ENCODE assay signal across 7 mouse cellular contexts in the genomic region with DNA sequence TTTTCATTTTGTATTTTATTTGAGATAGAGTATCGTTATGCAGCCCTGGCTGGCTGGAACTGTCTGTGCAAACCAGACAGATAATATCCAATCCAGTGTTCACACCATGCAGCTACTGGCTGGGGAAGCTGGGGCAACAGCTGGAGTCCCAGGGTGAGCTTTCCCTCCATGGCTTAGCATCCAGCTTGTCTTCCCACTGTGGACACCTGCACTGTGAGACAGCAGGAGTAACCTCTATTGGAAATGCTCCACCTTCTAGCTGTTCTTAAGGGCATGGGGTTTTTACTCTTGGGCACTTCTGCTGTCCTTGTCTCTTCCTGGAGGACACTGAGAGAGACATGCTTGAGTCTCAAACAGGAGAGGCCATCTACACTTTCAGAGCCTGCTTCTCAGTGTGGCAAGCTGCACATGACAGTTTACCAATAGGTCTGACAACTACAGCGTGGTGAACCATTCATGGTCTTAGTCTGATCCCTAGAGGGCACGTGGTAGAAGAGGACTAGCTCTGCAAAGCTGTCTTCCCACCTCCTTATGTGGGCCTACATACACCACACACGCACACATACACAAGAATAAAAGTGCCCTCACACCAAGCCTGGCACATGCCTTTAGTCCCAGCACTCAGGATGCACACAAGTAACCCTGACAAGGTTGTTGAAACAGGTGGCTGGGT. TPM values are rescaled to one million over a fixed set of nuclear protein-coding genes. Genes with fewer than 3 reads are reported as not detected.
DNase-seq lines count a peak whose midpoint lies in the region; ATAC-seq lines count a peak whose summit lies in the region.

No protein-coding gene starts in this region.

- no peaks in the 10 kb centered on the region for H3K27me3 ChIP-seq in lung, embryonic 16.5 days (ENCODE audit: control insufficient read depth, insufficient read depth, low read depth, low read length)
- H3K27me3 ChIP-seq in erythroblast, embryonic 14.5 days (ENCODE audit: control insufficient read depth) = no peaks in the 10 kb centered on the region
- H3K27me3 ChIP-seq in limb, embryonic 12.5 days = no peaks in the 10 kb centered on the region
- no peaks in the 10 kb centered on the region for H3K27me3 ChIP-seq in stomach, embryonic 15.5 days (replicated peaks)

- peak overlapping the region; percentile 71 for H3K4me2 ChIP-seq in lung, embryonic 16.5 days (ENCODE audit: low read depth, low read length)
- peak overlapping the region; percentile 56 for H3K4me2 ChIP-seq in limb, embryonic 12.5 days
- H3K4me2 ChIP-seq in stomach, embryonic 15.5 days = peak overlapping the region; percentile 63

- peaks cover 6% of the 10 kb centered on the region for H3K36me3 ChIP-seq in lung, embryonic 16.5 days (ENCODE audit: control insufficient read depth, insufficient read depth, low read length)
- peaks cover 72% of the 10 kb centered on the region for H3K36me3 ChIP-seq in erythroblast, embryonic 14.5 days (ENCODE audit: control insufficient read depth)
- peaks cover 52% of the 10 kb centered on the region for H3K36me3 ChIP-seq in limb, embryonic 12.5 days
- H3K36me3 ChIP-seq in stomach, embryonic 15.5 days = peaks cover 14% of the 10 kb centered on the region

- H3K4me1 ChIP-seq in lung, embryonic 16.5 days (replicated peaks; ENCODE audit: control insufficient read depth, insufficient read depth, low read length) = peaks cover 8% of the 10 kb centered on the region
- H3K4me1 ChIP-seq in erythroblast, embryonic 14.5 days (ENCODE audit: control insufficient read depth) = peaks cover 25% of the 10 kb centered on the region
- H3K4me1 ChIP-seq in limb, embryonic 12.5 days (replicated peaks) = peaks cover 9% of the 10 kb centered on the region
- 0 out of 2 replicates have a peak, but pooled peaks cover 5% of the 10 kb centered on the region for H3K4me1 ChIP-seq in stomach, embryonic 15.5 days

- no peak for DNase-seq in lung, postnatal 4 days
- DNase-seq in frontal cortex, postnatal 10 days (ENCODE audit: low spot score in 2 of 2) = no peak
- no peak for DNase-seq in c-Kit-positive CD71-positive TER-119-positive erythroid progenitor cells, embryonic 14.5 days (ENCODE audit: low spot score)

- no peaks in the 10 kb centered on the region for H3K9me3 ChIP-seq in lung, embryonic 16.5 days (ENCODE audit: control insufficient read depth, low read length)
- no peaks in the 10 kb centered on the region for H3K9me3 ChIP-seq in erythroblast, embryonic 14.5 days (ENCODE audit: control insufficient read depth, low read length)
- no peaks in the 10 kb centered on the region for H3K9me3 ChIP-seq in limb, embryonic 12.5 days
- no peaks in the 10 kb centered on the region for H3K9me3 ChIP-seq in stomach, embryonic 15.5 days

- H3K27ac ChIP-seq in lung, embryonic 16.5 days (ENCODE audit: low read length) = peak overlapping the region; percentile 34
- peak overlapping the region; percentile 97 for H3K27ac ChIP-seq in limb, embryonic 12.5 days
- H3K27ac ChIP-seq in stomach, embryonic 15.5 days = no peak overlapping the region

- no peak for ATAC-seq in lung, embryonic 16.5 days (ENCODE audit: low read depth)
- ATAC-seq in limb, embryonic 12.5 days (ENCODE audit: insufficient number of reproducible peaks, insufficient read depth, low FRiP score, low TSS enrichment, low read depth) = peak; percentile 8; the same call in 1 of the 2 replicates
- no peak for ATAC-seq in stomach, embryonic 15.5 days (ENCODE audit: insufficient read depth, low FRiP score, low read depth)

- WGBS in lung, embryonic 16.5 days = 58% methylated on average over 4 of the region's 4 CpGs
- WGBS in limb, embryonic 12.5 days = 67% methylated on average over 4 of the region's 4 CpGs
- WGBS in stomach, embryonic 15.5 days = 60% methylated on average over 4 of the region's 4 CpGs

- H3K9ac ChIP-seq in lung, embryonic 16.5 days (ENCODE audit: low read length) = peak overlapping the region; percentile 69
- peak overlapping the region; percentile 31; the same call in 1 of the 2 replicates for H3K9ac ChIP-seq in limb, embryonic 12.5 days (replicated peaks)
- H3K9ac ChIP-seq in stomach, embryonic 15.5 days = 0 out of 2 replicates have a peak overlapping the region, but pooled peaks have one; percentile 11

- peak overlapping the region; percentile 55 for H3K4me3 ChIP-seq in lung, embryonic 16.5 days (ENCODE audit: low read length)
- H3K4me3 ChIP-seq in erythroblast, embryonic 14.5 days (replicated peaks) = peak overlapping the region; percentile 88
- peak overlapping the region; percentile 70 for H3K4me3 ChIP-seq in limb, embryonic 12.5 days (replicated peaks)
- peak overlapping the region; percentile 90 for H3K4me3 ChIP-seq in stomach, embryonic 15.5 days (replicated peaks)

RNA-seq across cellular contexts. Expression of a gene that starts 1.0 kb away (rescaled TPM):
- not detected in 2 replicates for polyA plus RNA-seq in lung, embryonic 16.5 days (2015; fragmentation: Nextera tagmentation; extraction: Ambion mirVana)
- polyA plus RNA-seq in erythroblast, embryonic 14.5 days (2012) = not detected in 2 replicates
- polyA plus RNA-seq in limb, embryonic 12.5 days (2016; fragmentation: Nextera tagmentation; extraction: Ambion mirVana) = not detected in 2 replicates
- polyA plus RNA-seq in stomach, embryonic 15.5 days (2015; fragmentation: Nextera tagmentation; extraction: Ambion mirVana) = not detected in 2 replicates

RNA-seq across cellular contexts. Expression of a gene that starts 1.2 kb away (rescaled TPM):
- 12.8 and 15.0 TPM in 2 replicates for polyA plus RNA-seq in lung, embryonic 16.5 days (2015; fragmentation: Nextera tagmentation; extraction: Ambion mirVana)
- polyA plus RNA-seq in erythroblast, embryonic 14.5 days (2012) = 2.1 and 2.8 TPM in 2 replicates
- polyA plus RNA-seq in limb, embryonic 12.5 days (2016; fragmentation: Nextera tagmentation; extraction: Ambion mirVana) = 13.2 and 14.0 TPM in 2 replicates
- 12.6 and 14.1 TPM in 2 replicates for polyA plus RNA-seq in stomach, embryonic 15.5 days (2015; fragmentation: Nextera tagmentation; extraction: Ambion mirVana)

RNA-seq across cellular contexts. Expression of a gene that starts 15.2 kb away (rescaled TPM):
- polyA plus RNA-seq in lung, embryonic 16.5 days (2015; fragmentation: Nextera tagmentation; extraction: Ambion mirVana) = 28.9 and 31.9 TPM in 2 replicates
- polyA plus RNA-seq in erythroblast, embryonic 14.5 days (2012) = 2.7 and 3.0 TPM in 2 replicates
- polyA plus RNA-seq in limb, embryonic 12.5 days (2016; fragmentation: Nextera tagmentation; extraction: Ambion mirVana) = 31.5 and 32.2 TPM in 2 replicates
- polyA plus RNA-seq in stomach, embryonic 15.5 days (2015; fragmentation: Nextera tagmentation; extraction: Ambion mirVana) = 40.4 and 42.8 TPM in 2 replicates

RNA-seq across cellular contexts. Expression of a gene that starts 18.2 kb away (rescaled TPM):
- polyA plus RNA-seq in lung, embryonic 16.5 days (2015; fragmentation: Nextera tagmentation; extraction: Ambion mirVana) = 0.18 and 0.35 TPM in 2 replicates
- 0.02 and 0.03 TPM in 2 replicates for polyA plus RNA-seq in erythroblast, embryonic 14.5 days (2012)
- 0.23 TPM in 1 of 2 replicates, not detected in the other for polyA plus RNA-seq in limb, embryonic 12.5 days (2016; fragmentation: Nextera tagmentation; extraction: Ambion mirVana)
- 2.8 TPM in 2 replicates for polyA plus RNA-seq in stomach, embryonic 15.5 days (2015; fragmentation: Nextera tagmentation; extraction: Ambion mirVana)

RNA-seq across cellular contexts. Expression of a gene that starts 29.0 kb away (rescaled TPM):
- polyA plus RNA-seq in lung, embryonic 16.5 days (2015; fragmentation: Nextera tagmentation; extraction: Ambion mirVana) = 44.6 and 49.5 TPM in 2 replicates
- polyA plus RNA-seq in erythroblast, embryonic 14.5 days (2012) = not detected in 2 replicates
- polyA plus RNA-seq in limb, embryonic 12.5 days (2016; fragmentation: Nextera tagmentation; extraction: Ambion mirVana) = 1.4 and 1.5 TPM in 2 replicates
- 403 and 444 TPM in 2 replicates for polyA plus RNA-seq in stomach, embryonic 15.5 days (2015; fragmentation: Nextera tagmentation; extraction: Ambion mirVana)

Comparison
In these comparisons a context has a peak if more than half of its experiments do, and no peak if none do; other contexts are left out.
1. H3K9ac ChIP-seq: peak in every context shown above with its lines; median percentile 69 in lung, embryonic 16.5 days; 31 in limb, embryonic 12.5 days; 11 in stomach, embryonic 15.5 days.